Mouse (Mus musculus) forebrain, embryonic 14.5 days (tissue): Measurements from ENCODE around the gene Fads2. TPM values are rescaled to one million over a fixed set of nuclear protein-coding genes. Genes with fewer than 3 reads are reported as not detected.

Experiments
- ATAC-seq: fragments of 200-750 bp; cut with Nextera tagmentation; 2 replicates; pipeline ENCODE4 v1.8.0; 2017; ENCODE audit warnings: mild to moderate bottlenecking, moderate library complexity
- DNase-seq: peaks from one replicate; pipeline ENCODE4 v3.0.0-alpha.2; 2015; ENCODE audit warnings: low spot score
- H3K27ac ChIP-seq: fragments of 300-500 bp; sonication (generic); 2 replicates; pipeline ENCODE4 v1.5.1; 2014; ENCODE audit warnings: low read depth, mild to moderate bottlenecking, control low read depth, low read length, moderate library complexity
- H3K27me3 ChIP-seq: fragments of 300-500 bp; sonication (generic); replicated peaks from 2 replicates; pipeline ENCODE4 v1.6.1; 2014; ENCODE audit warnings: low read length, control low read depth, mixed read lengths; ENCODE audit not compliant: control insufficient read depth, insufficient read depth
- H3K36me3 ChIP-seq: fragments of 300-500 bp; sonication (generic); 2 replicates; pipeline ENCODE4 v1.6.1; 2014; ENCODE audit warnings: low read length, control low read depth; ENCODE audit not compliant: control insufficient read depth, insufficient read depth
- H3K4me1 ChIP-seq: fragments of 300-500 bp; sonication (generic); 2 replicates; pipeline ENCODE4 v1.6.1; 2014; ENCODE audit warnings: antibody characterized with exemption, low read length, control low read depth; ENCODE audit not compliant: control insufficient read depth, insufficient read depth
- H3K4me2 ChIP-seq: fragments of 300-500 bp; sonication (generic); 2 replicates; pipeline ENCODE4 v1.6.1; 2014; ENCODE audit warnings: mild to moderate bottlenecking, control low read depth, low read length
- H3K4me3 ChIP-seq: fragments of 300-500 bp; sonication (generic); 2 replicates; pipeline ENCODE4 v1.5.1; 2014; ENCODE audit warnings: low read depth, low read length, control low read depth
- H3K9ac ChIP-seq: fragments of 300-500 bp; sonication (generic); 2 replicates; pipeline ENCODE4 v1.6.1; 2014; ENCODE audit warnings: mild to moderate bottlenecking, low read length, control low read depth, moderate library complexity
- H3K9me3 ChIP-seq: fragments of 300-500 bp; sonication (generic); replicated peaks from 2 replicates; pipeline ENCODE4 v1.6.1; 2016; ENCODE audit warnings: low read length, control low read depth, mixed read lengths; ENCODE audit not compliant: control insufficient read depth
- WGBS: fragments of 180-500 bp; shearing (Covaris S2); extraction: QIAGEN DNeasy Blood & Tissue Kit; methylation state at CpG from one replicate; pipeline ENCODE4 v1.1.7; 2014; 5-methylcytosine and 5-hydroxymethylcytosine counted together
- polyA plus RNA-seq: library from polyadenylated mRNA; unstranded; fragments of >200 nt; fragmentation: Nextera tagmentation; extraction: Ambion mirVana; gene quantifications from 2 replicates; pipeline ENCODE4 v1.2.1, GENCODE M21; 2014

Gene Fads2
- polyA plus RNA-seq, 1 experiment from 2014 or later = 71.1 TPM

DNA sequence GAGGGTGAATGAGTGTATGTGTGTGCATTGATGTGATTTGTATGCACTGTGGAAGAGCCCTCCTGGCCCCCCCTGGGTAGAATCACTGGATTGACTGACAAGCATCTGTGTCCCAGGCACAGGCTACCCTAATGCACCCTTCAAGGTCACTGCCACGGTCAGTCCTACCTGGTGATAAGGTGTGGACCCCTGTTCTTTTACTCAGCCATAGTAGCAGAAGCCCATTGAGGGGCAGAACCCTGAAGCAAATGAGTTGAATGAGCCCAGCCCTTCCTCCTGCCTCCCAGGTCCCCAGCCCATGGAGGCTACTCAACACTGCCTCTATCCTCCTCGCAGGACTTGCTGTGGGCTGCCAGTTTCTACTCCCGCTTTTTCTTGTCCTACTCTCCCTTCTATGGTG, 46.3 kb downstream of the Fads2 start:
- ATAC-seq (no peak), DNase-seq (no peak)
- Histone ChIP-seq H3K36me3 (0 out of 2 replicates have a peak, but pooled peaks cover 3% of the 10 kb centered on the region), H3K4me2 (no peak overlapping the region), H3K9me3 (no peaks in the 10 kb centered on the region), H3K4me1 (no peaks in the 10 kb centered on the region), H3K4me3 (no peak overlapping the region), H3K27me3 (no peaks in the 10 kb centered on the region), H3K27ac (no peak overlapping the region), H3K9ac (no peak overlapping the region)
- WGBS = 76% methylated on average over 3 of the region's 3 CpGs

DNA sequence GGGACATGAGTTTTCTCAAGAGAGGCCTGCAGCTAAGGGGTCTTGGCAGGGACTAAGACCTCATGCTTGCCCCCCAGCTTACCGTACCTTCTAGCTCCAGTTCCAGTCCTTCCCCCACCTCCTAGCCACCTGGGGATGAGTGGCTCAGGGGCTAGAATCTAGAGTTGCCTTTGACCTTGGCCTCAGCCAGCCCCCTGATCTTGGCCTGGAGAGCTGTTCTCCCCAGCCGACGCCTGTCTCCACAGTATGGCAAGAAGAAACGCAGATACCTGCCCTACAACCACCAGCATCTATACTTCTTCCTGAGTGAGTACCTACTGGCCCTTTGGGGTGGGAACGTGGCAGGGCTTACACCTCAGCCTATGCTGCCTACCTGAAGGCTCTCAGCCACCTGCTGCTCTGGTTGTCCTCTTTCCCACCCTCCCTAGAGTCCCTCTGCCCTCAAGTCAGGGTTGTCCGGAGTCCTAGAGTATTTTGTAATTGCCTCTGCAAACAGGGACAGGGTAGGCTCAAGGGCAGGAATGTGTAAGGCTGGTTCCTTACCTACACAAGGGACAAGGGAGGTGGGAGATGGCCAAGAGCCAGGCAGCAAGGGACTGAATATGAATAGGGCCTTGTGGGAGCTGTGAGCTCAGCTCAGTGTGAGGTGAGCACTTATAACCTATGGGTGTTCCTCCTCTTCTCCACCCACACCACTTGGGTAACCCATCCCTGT, 47.0 kb downstream of the Fads2 start:
- no peak overlapping the region for H3K27ac ChIP-seq
- no peak for DNase-seq
- H3K4me2 ChIP-seq = no peak overlapping the region
- WGBS = 91% methylated on average over 6 of the region's 6 CpGs
- no peaks in the 10 kb centered on the region for H3K27me3 ChIP-seq
- no peaks in the 10 kb centered on the region for H3K36me3 ChIP-seq
- H3K4me3 ChIP-seq = no peak overlapping the region
- no peaks in the 10 kb centered on the region for H3K4me1 ChIP-seq
- H3K9ac ChIP-seq = no peak overlapping the region
- no peaks in the 10 kb centered on the region for H3K9me3 ChIP-seq
- no peak for ATAC-seq

DNA sequence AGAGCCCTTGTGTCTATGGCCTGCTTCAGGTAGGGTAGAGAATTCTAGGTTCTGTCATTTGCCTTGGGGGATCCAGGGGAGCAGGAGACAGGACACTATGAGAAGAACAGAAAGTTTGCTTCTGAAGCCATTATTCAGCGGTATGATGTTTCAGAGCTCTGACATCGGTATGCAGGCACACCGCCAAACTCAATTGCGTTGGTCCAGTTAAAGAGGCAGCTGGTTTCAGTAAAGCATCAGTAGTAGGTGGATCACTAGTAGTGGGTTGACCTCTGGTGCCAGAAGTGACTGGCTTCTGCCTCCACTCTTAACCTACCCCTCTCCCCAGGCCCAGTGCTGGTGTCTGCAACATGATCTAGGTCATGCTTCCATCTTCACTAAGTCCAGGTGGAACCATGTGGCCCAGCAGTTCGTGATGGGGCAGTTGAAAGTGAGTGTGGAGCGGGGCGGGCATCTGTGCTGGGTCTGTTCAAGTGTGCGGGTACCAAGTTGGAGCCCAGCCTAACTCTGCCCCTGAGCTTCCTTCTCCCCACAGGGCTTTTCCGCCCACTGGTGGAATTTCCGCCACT, 47.8 kb downstream of the Fads2 start:
- H3K27me3 ChIP-seq = no peaks in the 10 kb centered on the region
- no peak overlapping the region for H3K4me2 ChIP-seq
- no peak overlapping the region for H3K9ac ChIP-seq
- no peaks in the 10 kb centered on the region for H3K36me3 ChIP-seq
- DNase-seq (no peak), ATAC-seq (no peak)
- H3K4me3 ChIP-seq = no peak overlapping the region
- no peaks in the 10 kb centered on the region for H3K4me1 ChIP-seq
- 97% methylated on average over 10 of the region's 10 CpGs for WGBS
- H3K9me3 ChIP-seq = no peaks in the 10 kb centered on the region
- no peak overlapping the region for H3K27ac ChIP-seq

DNA sequence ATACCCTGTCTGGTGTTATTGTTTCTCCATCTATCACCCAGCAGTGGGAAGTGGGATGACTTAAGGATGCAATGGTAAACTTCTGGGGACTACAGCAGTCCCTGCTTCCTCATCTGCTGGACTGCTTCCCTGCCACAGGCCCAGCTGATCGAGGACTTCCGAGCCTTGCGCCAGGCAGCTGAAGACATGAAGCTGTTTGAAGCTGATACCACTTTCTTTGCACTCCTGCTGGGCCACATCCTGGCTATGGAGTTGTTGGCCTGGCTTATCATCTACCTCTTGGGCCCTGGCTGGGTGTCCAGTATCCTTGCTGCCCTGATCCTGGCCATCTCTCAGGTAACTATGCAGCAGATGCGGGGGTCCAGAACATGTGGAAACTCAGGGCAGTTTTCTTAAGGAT, 48.8 kb downstream of the Fads2 start:
- H3K4me2 ChIP-seq = no peak overlapping the region
- DNase-seq (no peak), ATAC-seq (no peak)
- no peaks in the 10 kb centered on the region for H3K27me3 ChIP-seq
- H3K36me3 ChIP-seq = no peaks in the 10 kb centered on the region
- no peak overlapping the region for H3K9ac ChIP-seq
- no peak overlapping the region for H3K27ac ChIP-seq
- WGBS = 99% methylated on average over 4 of the region's 4 CpGs
- H3K9me3 ChIP-seq = no peaks in the 10 kb centered on the region
- no peak overlapping the region for H3K4me3 ChIP-seq
- no peaks in the 10 kb centered on the region for H3K4me1 ChIP-seq

DNA sequence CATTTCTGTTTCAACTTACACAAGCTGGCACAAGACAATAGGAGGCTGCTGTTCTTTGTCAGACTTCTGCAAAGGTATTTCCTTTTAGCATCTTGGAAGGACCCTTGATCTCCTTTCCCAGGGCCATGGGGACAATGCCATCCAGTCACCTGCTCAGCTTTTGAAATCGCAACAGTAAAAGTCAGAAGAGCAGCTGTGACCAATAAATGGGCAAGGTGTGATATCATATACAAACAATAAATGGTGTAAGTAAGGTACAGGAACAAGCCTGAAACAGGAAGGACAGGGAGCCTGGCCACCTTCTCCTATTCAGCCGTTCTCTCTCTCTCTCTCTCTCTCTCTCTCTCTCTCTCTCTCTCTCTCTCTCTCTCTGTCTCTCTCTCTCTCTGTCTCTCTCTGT, 51.1 kb downstream of the Fads2 start:
- DNase-seq = no peak
- H3K27me3 ChIP-seq = no peaks in the 10 kb centered on the region
- H3K27ac ChIP-seq = no peak overlapping the region
- H3K9ac ChIP-seq = no peak overlapping the region
- 79% methylated on average over 2 of the region's 2 CpGs for WGBS
- ATAC-seq = no peak
- H3K9me3 ChIP-seq = no peaks in the 10 kb centered on the region
- H3K4me3 ChIP-seq = no peak overlapping the region
- H3K36me3 ChIP-seq = no peaks in the 10 kb centered on the region
- H3K4me2 ChIP-seq = no peak overlapping the region
- no peaks in the 10 kb centered on the region for H3K4me1 ChIP-seq

DNA sequence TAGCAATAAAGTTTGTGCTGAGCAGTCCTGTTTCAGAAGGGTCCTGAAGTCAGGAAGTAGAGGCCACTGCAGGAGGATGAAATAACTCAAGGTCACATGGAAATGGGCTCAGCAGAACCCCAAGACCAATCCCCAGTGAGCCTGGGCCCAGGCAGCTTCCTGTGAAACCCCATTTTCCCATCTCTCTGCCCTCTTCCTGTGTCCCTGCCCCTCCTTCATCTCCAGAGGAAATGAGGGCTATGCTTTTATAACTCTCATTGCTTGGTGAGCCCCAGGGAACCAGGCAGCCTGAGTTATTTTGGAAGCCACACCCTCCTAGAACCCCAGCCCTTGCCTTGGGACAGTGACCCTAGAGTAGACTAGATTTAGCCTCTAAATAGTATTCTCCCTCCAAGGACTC, 52.0 kb downstream of the Fads2 start:
- no peak overlapping the region for H3K27ac ChIP-seq
- no peak overlapping the region for H3K9ac ChIP-seq
- no peaks in the 10 kb centered on the region for H3K36me3 ChIP-seq
- no peak overlapping the region for H3K4me3 ChIP-seq
- DNase-seq (no peak), ATAC-seq (no peak)
- no peak overlapping the region for H3K4me2 ChIP-seq
- H3K27me3 ChIP-seq = no peaks in the 10 kb centered on the region
- no peaks in the 10 kb centered on the region for H3K9me3 ChIP-seq
- no peaks in the 10 kb centered on the region for H3K4me1 ChIP-seq

DNA sequence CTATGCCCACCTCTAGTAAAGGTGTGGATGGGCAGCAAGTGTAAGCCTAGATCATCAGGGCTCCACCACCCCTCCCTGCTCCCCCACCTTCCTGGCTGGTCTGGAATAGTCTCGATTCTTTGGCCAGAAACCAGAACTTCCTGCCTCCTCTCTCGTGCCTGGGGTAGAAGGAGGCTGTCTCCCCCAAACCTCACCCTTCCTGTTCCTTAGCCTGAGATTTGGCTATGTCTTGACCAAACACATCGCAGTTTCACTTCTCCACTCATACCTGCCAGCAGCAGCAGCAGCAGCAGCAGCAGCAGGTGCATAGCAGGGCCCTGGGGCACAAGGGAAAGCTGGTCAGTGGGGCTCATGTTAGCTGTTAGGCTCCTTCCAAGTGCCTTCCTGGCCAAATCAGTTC, 54.6 kb downstream of the Fads2 start:
- peaks cover 3% of the 10 kb centered on the region; the same call in 1 of the 2 replicates for H3K4me1 ChIP-seq
- ATAC-seq (no peak), DNase-seq (no peak)
- no peaks in the 10 kb centered on the region for H3K9me3 ChIP-seq
- no peak overlapping the region for H3K9ac ChIP-seq
- WGBS = 60% methylated on average over 3 of the region's 3 CpGs
- H3K4me2 ChIP-seq = no peak overlapping the region
- H3K4me3 ChIP-seq = no peak overlapping the region
- no peaks in the 10 kb centered on the region for H3K36me3 ChIP-seq
- H3K27ac ChIP-seq = no peak overlapping the region
- no peaks in the 10 kb centered on the region for H3K27me3 ChIP-seq

DNA sequence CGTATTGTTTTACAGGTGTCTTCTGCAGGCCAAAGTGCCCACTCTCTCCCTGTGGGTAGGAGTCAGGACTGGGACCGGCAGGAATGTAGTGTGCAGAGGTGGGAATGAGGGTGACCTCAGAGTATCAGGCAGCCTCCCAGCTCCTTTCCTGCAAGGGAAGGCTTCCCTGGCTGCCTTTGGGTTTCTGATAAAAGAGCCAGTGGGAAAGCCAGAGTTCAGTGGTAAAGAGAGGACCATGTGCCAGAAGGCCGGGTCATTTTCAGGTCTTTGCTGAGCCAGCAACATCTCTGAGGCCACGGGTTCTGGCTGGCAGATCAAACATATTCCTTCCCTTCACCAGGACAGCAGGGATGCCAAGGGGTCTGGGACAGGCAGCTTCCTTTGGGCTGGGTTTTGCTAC, 55.2 kb downstream of the Fads2 start:
- DNase-seq (no peak), ATAC-seq (no peak)
- H3K36me3 ChIP-seq = no peaks in the 10 kb centered on the region
- no peaks in the 10 kb centered on the region for H3K9me3 ChIP-seq
- WGBS = 74% methylated on average over 4 of the region's 4 CpGs
- no peak overlapping the region for H3K4me2 ChIP-seq
- no peaks in the 10 kb centered on the region for H3K27me3 ChIP-seq
- no peak overlapping the region for H3K9ac ChIP-seq
- H3K4me1 ChIP-seq = peaks cover 4% of the 10 kb centered on the region; the same call in 1 of the 2 replicates
- H3K4me3 ChIP-seq = no peak overlapping the region
- H3K27ac ChIP-seq = no peak overlapping the region

DNA sequence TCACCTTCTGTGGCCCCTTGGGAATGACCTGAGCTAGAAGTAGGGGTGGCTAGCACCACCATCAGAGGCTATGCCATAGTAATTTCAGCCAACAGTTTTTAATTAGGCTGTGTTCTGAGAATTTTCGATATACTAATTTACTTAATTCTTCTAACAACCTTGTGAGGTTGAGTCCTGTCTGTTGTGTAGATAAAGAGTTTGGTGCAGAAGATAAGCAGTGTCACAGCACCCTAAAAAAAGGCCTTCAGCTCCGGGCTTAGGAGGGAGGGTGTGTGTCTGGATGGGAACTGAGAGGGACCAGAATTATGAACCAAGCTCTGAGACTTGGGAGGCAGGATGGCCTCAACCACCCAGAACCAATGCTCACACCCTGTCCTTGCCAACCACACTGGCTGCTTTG, 55.8 kb downstream of the Fads2 start:
- no peak overlapping the region for H3K27ac ChIP-seq
- ATAC-seq (no peak), DNase-seq (no peak)
- H3K27me3 ChIP-seq = no peaks in the 10 kb centered on the region
- peaks cover 4% of the 10 kb centered on the region; the same call in 1 of the 2 replicates for H3K4me1 ChIP-seq
- WGBS = 81% methylated on average over 2 of the region's 2 CpGs
- H3K4me3 ChIP-seq = no peak overlapping the region
- H3K36me3 ChIP-seq = no peaks in the 10 kb centered on the region
- no peak overlapping the region for H3K9ac ChIP-seq
- H3K9me3 ChIP-seq = no peaks in the 10 kb centered on the region
- no peak overlapping the region for H3K4me2 ChIP-seq
